Comparison of ENCODE assay signal across 34 mouse cellular contexts in the genomic region with DNA sequence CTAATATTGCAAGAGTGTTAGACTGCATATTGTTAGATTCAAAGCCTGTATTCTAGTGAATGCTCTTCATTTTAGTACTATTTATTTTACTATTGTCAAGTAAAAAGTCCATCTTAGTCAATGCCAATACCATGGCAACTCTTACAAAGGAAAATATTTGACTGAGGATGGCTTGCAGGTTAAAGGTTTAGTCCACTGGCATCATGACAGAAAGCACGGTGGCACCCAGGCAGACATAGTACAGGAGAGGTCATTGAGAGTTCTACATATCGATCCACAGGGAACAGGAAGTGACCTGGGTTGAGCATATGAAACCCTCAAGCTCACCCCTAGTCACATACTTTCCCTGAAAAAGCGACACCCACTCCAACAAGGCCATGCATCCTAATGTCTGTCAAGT. TPM values are rescaled to one million over a fixed set of nuclear protein-coding genes. Genes with fewer than 3 reads are reported as not detected.
"Had no signal": no experiment of that assay in that cellular context is flagged by ENCODE, and none has a peak within 500 bp of the region (broad histone marks: within the 10 kb centered on the region; RNA-seq: fewer than 3 reads in every experiment).

No protein-coding gene starts in this region.

- H3K4me3 ChIP-seq: left cerebral cortex, adult 2 months; limb, embryonic 10.5 days; limb, embryonic 12.5 days; limb, embryonic 13.5 days; limb, embryonic 15.5 days; liver, embryonic 13.5 days; liver, embryonic 15.5 days; lung, embryonic 15.5 days; megakaryocyte, embryonic 14.5 days; midbrain, embryonic 10.5 days; midbrain, embryonic 12.5 days; midbrain, embryonic 13.5 days; midbrain, embryonic 15.5 days; myocyte; neural tube, embryonic 12.5 days had no signal

- DNase-seq: left cerebral cortex, postnatal 4 days; liver, embryonic 13.5 days; lung, adult 18-20 months; lung, adult 2 months; lung, embryonic 14.5 days; lung, postnatal 10 days; lung, postnatal 14 days; lung, postnatal 36 days; lung, postnatal 4 days; midbrain, embryonic 14.5 days had no signal

- H3K4me1 ChIP-seq: limb, embryonic 10.5 days; limb, embryonic 12.5 days; limb, embryonic 13.5 days; limb, embryonic 15.5 days; liver, embryonic 13.5 days; liver, embryonic 15.5 days; lung, embryonic 15.5 days; megakaryocyte, embryonic 14.5 days; midbrain, embryonic 10.5 days; midbrain, embryonic 12.5 days; midbrain, embryonic 13.5 days; midbrain, embryonic 15.5 days; neural tube, embryonic 12.5 days had no signal

- H3K36me3 ChIP-seq: limb, embryonic 10.5 days; limb, embryonic 12.5 days; limb, embryonic 13.5 days; limb, embryonic 15.5 days; liver, embryonic 13.5 days; liver, embryonic 15.5 days; lung, embryonic 15.5 days; midbrain, embryonic 10.5 days; midbrain, embryonic 12.5 days; midbrain, embryonic 13.5 days; midbrain, embryonic 15.5 days; neural tube, embryonic 12.5 days had no signal

- H3K27me3 ChIP-seq: liver, embryonic 15.5 days; lung, embryonic 15.5 days; neural tube, embryonic 12.5 days had no signal

- ATAC-seq: lung, postnatal 0 days; midbrain, embryonic 13.5 days; midbrain, embryonic 15.5 days; midbrain, embryonic 16.5 days had no signal

- H3K9me3 ChIP-seq: limb, embryonic 10.5 days; limb, embryonic 12.5 days; limb, embryonic 13.5 days; limb, embryonic 15.5 days; liver, embryonic 13.5 days; liver, embryonic 15.5 days; lung, embryonic 15.5 days; megakaryocyte, embryonic 14.5 days; midbrain, embryonic 10.5 days; midbrain, embryonic 12.5 days; midbrain, embryonic 13.5 days; midbrain, embryonic 15.5 days; neural tube, embryonic 12.5 days had no signal

- H3K27ac ChIP-seq: left cerebral cortex, adult 2 months; limb, embryonic 10.5 days; limb, embryonic 12.5 days; limb, embryonic 13.5 days; limb, embryonic 15.5 days; liver, embryonic 13.5 days; liver, embryonic 14.5 days; liver, embryonic 15.5 days; lung, embryonic 15.5 days; macrophage; midbrain, embryonic 10.5 days; midbrain, embryonic 12.5 days; midbrain, embryonic 13.5 days; midbrain, embryonic 15.5 days; neural tube, embryonic 12.5 days had no signal

- H3K4me2 ChIP-seq: limb, embryonic 12.5 days; limb, embryonic 13.5 days; limb, embryonic 15.5 days; liver, embryonic 11.5 days; liver, embryonic 13.5 days; liver, embryonic 15.5 days; lung, embryonic 14.5 days; lung, embryonic 15.5 days; midbrain, embryonic 11.5 days; midbrain, embryonic 12.5 days; midbrain, embryonic 13.5 days; midbrain, embryonic 15.5 days; neural tube, embryonic 12.5 days had no signal

- H3K9ac ChIP-seq: limb, embryonic 12.5 days; limb, embryonic 13.5 days; limb, embryonic 15.5 days; liver, embryonic 13.5 days; liver, embryonic 14.5 days; liver, embryonic 15.5 days; lung, embryonic 14.5 days; lung, embryonic 15.5 days; midbrain, embryonic 12.5 days; midbrain, embryonic 13.5 days; midbrain, embryonic 15.5 days; neural tube, embryonic 12.5 days had no signal

RNA-seq across cellular contexts. Expression of gene Pak3, which starts 13.9 kb away (rescaled TPM):
- total RNA-seq: megakaryocyte progenitor cell, adult 5-6 weeks; megakaryocyte, adult 5-6 weeks; megakaryocyte-erythroid progenitor cell, adult 5-6 weeks; monocyte, adult 5-6 weeks had no signal
- polyA plus RNA-seq: macrophage had no signal
